Mouse (Mus musculus): Measurements from ENCODE around the gene Eif2b1. TPM values are rescaled to one million over a fixed set of nuclear protein-coding genes. Genes with fewer than 3 reads are reported as not detected.
"Not testable (repeated sequence)": the region's sequence is repeated elsewhere in the genome, so short reads cannot be mapped to it uniquely, and the experiment has no call there.

Gene Eif2b1
- polyA plus RNA-seq, 1 experiment from 2014 or later, result 57.6 TPM

DNA sequence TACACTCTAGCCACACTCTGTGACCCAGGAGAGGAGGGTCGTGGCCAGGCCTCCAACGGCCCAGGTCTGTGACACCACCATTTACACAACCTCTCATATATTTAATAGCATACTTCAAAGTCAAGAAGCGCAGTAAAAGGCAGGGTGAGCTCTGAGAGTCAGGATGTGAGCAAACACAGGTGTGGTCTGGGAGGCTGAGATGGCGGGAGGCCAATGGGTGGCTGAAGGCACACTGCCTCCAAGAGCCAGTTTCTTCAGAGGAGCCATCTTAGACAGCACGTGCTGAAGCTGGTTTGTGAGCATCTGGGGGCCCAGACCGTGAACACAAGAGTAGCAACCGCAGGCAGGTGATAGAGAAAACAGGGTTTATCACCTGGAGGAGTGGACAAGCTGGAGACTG lies 3.5 kb downstream of the Eif2b1 start:
- H3K4me1 ChIP-seq (ENCODE audit: control insufficient read depth in 2 of 2, insufficient read depth in 2 of 2, low read length in 2 of 2), result peaks cover 3 to 14% of the 10 kb centered on the region in 2 experiments; a peak in 3 of 4 replicates
- H3K9me3 ChIP-seq (ENCODE audit: control insufficient read depth, low read length), result no peaks in the 10 kb centered on the region
- H3K27me3 ChIP-seq (ENCODE audit: control insufficient read depth, insufficient read depth, low read length), result no peaks in the 10 kb centered on the region
- ATAC-seq (ENCODE audit: insufficient number of reproducible peaks, insufficient read depth, low FRiP score, low read depth), result no peak
- no peak overlapping the region for H3K9ac ChIP-seq (ENCODE audit: low read length)
- peaks cover 72% of the 10 kb centered on the region for H3K36me3 ChIP-seq (ENCODE audit: control insufficient read depth, insufficient read depth, low read length)
- H3K4me2 ChIP-seq (ENCODE audit: low read length), result no peak overlapping the region
- WGBS, result 93% methylated on average over 7 of the region's 7 CpGs
- H3K27ac ChIP-seq (replicated peaks in 1 of 2; ENCODE audit: control insufficient read depth in 1 of 2, insufficient read depth in 1 of 2, low read depth in 2 of 2, low read length in 2 of 2), result no peak overlapping the region
- no peak overlapping the region for H3K4me3 ChIP-seq (ENCODE audit: control insufficient read depth in 1 of 2, insufficient read depth in 1 of 2, low read depth in 1 of 2, low read length in 2 of 2)

DNA sequence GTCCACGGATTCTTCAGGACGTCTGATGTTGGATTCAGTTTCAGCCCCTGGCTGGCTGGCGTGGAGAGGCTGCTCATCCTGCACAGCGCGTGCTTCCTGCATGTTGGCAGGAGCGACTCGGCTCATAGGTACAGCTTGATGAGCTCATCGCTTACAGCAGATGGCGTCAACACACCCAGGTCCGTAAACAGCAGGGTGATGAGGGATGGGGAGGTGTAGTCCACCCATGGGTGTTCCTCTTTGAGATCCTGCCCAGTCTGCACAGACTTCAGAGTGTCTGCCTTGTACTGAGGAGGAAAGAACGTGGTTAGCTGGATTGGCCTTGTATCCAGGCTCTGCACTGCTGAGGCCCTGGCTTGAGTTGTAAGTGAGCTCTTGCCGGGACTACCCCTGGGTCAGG lies 7.9 kb downstream of the Eif2b1 start:
- no peak for ATAC-seq (ENCODE audit: insufficient number of reproducible peaks, insufficient read depth, low FRiP score, low read depth)
- 82% methylated on average over 12 of the region's 12 CpGs for WGBS
- Histone ChIP-seq H3K9me3 (ENCODE audit: control insufficient read depth, low read length) (no peaks in the 10 kb centered on the region), H3K27me3 (ENCODE audit: control insufficient read depth, insufficient read depth, low read length) (no peaks in the 10 kb centered on the region), H3K27ac (replicated peaks in 1 of 2; ENCODE audit: control insufficient read depth in 1 of 2, insufficient read depth in 1 of 2, low read depth in 2 of 2, low read length in 2 of 2) (no peak overlapping the region), H3K4me1 (ENCODE audit: control insufficient read depth in 2 of 2, insufficient read depth in 2 of 2, low read length in 2 of 2) (no peaks in the 10 kb centered on the region), H3K36me3 (ENCODE audit: control insufficient read depth, insufficient read depth, low read length) (peaks cover 100% of the 10 kb centered on the region), H3K9ac (ENCODE audit: low read length) (no peak overlapping the region), H3K4me3 (ENCODE audit: control insufficient read depth in 1 of 2, insufficient read depth in 1 of 2, low read depth in 1 of 2, low read length in 2 of 2) (no peak overlapping the region), H3K4me2 (ENCODE audit: low read length) (no peak overlapping the region)

DNA sequence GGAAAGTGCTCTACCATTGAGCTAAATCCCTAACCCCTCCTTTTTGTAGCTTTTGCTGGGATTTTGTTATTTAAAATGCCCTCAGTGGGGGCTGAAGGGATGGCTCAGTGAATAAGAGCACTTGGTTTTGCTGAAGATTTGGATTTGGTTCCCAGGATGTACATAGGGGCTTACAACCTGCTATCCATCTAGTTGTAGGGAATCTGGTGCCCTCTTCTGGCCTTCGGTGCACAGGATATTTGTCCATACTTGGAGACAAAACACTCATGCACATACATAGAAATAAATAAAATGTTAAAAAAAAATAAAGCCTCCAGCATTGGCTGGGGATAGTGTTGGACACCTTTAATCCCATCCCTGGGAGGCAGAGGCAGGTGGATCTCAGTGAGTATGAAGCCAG lies 23.8 kb downstream of the Eif2b1 start:
- 82% methylated on average over 1 of the region's 1 CpGs for WGBS
- H3K36me3 ChIP-seq (ENCODE audit: control insufficient read depth, insufficient read depth, low read length), result peaks cover 66% of the 10 kb centered on the region
- H3K9ac ChIP-seq (ENCODE audit: low read length), result no peak overlapping the region
- H3K27me3 ChIP-seq (ENCODE audit: control insufficient read depth, insufficient read depth, low read length), result no peaks in the 10 kb centered on the region
- no peaks in the 10 kb centered on the region for H3K9me3 ChIP-seq (ENCODE audit: control insufficient read depth, low read length)
- no peak overlapping the region for H3K4me2 ChIP-seq (ENCODE audit: low read length)
- H3K4me1 ChIP-seq (ENCODE audit: control insufficient read depth in 2 of 2, insufficient read depth in 2 of 2, low read length in 2 of 2), result peaks cover 0 to 10% of the 10 kb centered on the region in 2 experiments; a peak in 2 of 4 replicates
- no peak for ATAC-seq (ENCODE audit: insufficient number of reproducible peaks, insufficient read depth, low FRiP score, low read depth)
- no peak overlapping the region for H3K27ac ChIP-seq (replicated peaks in 1 of 2; ENCODE audit: control insufficient read depth in 1 of 2, insufficient read depth in 1 of 2, low read depth in 2 of 2, low read length in 2 of 2)
- H3K4me3 ChIP-seq (ENCODE audit: control insufficient read depth in 1 of 2, insufficient read depth in 1 of 2, low read depth in 1 of 2, low read length in 2 of 2), result no peak overlapping the region

DNA sequence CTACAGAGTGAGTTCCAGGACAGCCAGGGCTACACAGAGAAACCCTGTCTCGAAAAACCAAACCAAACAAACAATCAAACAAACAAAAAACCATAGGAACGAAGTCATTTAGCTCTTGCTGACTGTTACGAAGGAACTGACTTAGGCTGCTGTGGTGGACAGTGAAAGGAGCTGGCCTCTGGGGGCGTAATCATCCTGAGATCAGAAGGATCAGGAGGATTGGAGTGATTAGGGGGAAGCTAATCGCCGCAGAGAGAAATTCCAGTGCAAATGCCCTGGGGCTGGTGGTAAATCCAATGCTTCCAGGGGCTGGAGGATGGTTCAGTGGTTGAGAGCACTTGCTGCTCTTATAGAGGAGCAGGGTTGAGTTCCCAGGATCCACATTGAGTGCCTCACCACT lies 25.3 kb downstream of the Eif2b1 start:
- H3K36me3 ChIP-seq (ENCODE audit: control insufficient read depth, insufficient read depth, low read length), result peaks cover 55% of the 10 kb centered on the region
- no peaks in the 10 kb centered on the region for H3K9me3 ChIP-seq (ENCODE audit: control insufficient read depth, low read length)
- peaks cover 0 to 10% of the 10 kb centered on the region in 2 experiments; a peak in 2 of 4 replicates for H3K4me1 ChIP-seq (ENCODE audit: control insufficient read depth in 2 of 2, insufficient read depth in 2 of 2, low read length in 2 of 2)
- no peaks in the 10 kb centered on the region for H3K27me3 ChIP-seq (ENCODE audit: control insufficient read depth, insufficient read depth, low read length)
- no peak overlapping the region for H3K27ac ChIP-seq (replicated peaks in 1 of 2; ENCODE audit: control insufficient read depth in 1 of 2, insufficient read depth in 1 of 2, low read depth in 2 of 2, low read length in 2 of 2)
- H3K4me2 ChIP-seq (ENCODE audit: low read length), result peak overlapping the region; percentile 82
- WGBS, result 70% methylated on average over 6 of the region's 6 CpGs
- no peak for ATAC-seq (ENCODE audit: insufficient number of reproducible peaks, insufficient read depth, low FRiP score, low read depth)
- H3K9ac ChIP-seq (ENCODE audit: low read length), result no peak overlapping the region
- H3K4me3 ChIP-seq (ENCODE audit: control insufficient read depth in 1 of 2, insufficient read depth in 1 of 2, low read depth in 1 of 2, low read length in 2 of 2), result peak overlapping the region in 1 of 2 experiments; percentile 65; a peak in 1 of 4 replicates

DNA sequence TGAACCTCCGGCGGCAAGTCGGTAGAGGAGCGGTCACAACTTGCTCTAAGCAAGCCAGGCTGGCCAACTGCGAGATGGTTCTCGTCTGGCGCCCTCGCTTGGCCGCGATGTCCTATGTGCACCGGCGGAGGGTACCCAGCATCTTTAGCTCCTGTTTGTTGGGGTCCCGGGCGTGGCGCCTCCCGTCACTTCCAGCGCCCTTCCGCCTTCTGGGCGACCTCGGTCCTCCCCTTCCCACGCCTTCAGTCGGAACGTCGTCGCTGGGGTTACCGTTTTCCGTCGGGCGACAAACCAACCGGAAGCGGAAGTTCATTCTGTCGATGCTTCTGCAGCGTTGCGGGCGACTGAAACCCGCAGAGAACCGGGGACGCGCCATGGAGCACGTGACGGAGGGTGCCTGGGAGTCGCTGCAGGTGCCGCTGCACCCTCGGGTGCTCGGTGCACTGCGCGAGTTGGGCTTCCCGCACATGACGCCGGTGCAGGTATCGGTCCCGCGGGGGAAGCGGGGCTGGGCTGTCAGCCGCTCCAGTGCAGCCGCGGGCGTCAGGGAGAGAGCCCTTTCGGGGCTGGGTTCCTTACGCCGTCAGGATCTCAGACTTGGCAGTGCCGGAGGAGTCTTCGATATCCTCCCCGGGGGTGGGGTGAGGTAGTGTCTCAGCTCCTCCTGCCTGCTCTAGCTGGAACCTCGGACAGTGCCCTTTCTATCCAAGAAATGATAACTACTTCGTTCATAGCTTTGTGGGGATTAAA lies 26.2 kb downstream of the Eif2b1 start, which contains the start of gene Ddx55:
Gene Ddx55 (plus strand): TSS at position 307 of the 750 bp plus-strand sequence.
- ATAC-seq (ENCODE audit: insufficient number of reproducible peaks, insufficient read depth, low FRiP score, low read depth), result peak; percentile 83
- under 1% methylated on average over 66 of the region's 66 CpGs for WGBS
- Histone ChIP-seq H3K27me3 (ENCODE audit: control insufficient read depth, insufficient read depth, low read length) (no peaks in the 10 kb centered on the region), H3K9me3 (ENCODE audit: control insufficient read depth, low read length) (no peaks in the 10 kb centered on the region), H3K9ac (ENCODE audit: low read length) (peak within 1 kb of the TSS; percentile 70), H3K4me3 (ENCODE audit: control insufficient read depth in 1 of 2, insufficient read depth in 1 of 2, low read depth in 1 of 2, low read length in 2 of 2) (peak within 1 kb of the TSS; percentile 65 to 74), H3K27ac (replicated peaks in 1 of 2; ENCODE audit: control insufficient read depth in 1 of 2, insufficient read depth in 1 of 2, low read depth in 2 of 2, low read length in 2 of 2) (peak within 1 kb of the TSS; percentile 61 to 82), H3K4me1 (ENCODE audit: control insufficient read depth in 2 of 2, insufficient read depth in 2 of 2, low read length in 2 of 2) (peaks cover 0 to 10% of the 10 kb centered on the region in 2 experiments; a peak in 2 of 4 replicates), H3K36me3 (ENCODE audit: control insufficient read depth, insufficient read depth, low read length) (peaks cover 55% of the 10 kb centered on the region), H3K4me2 (ENCODE audit: low read length) (peak within 1 kb of the TSS; percentile 82)

DNA sequence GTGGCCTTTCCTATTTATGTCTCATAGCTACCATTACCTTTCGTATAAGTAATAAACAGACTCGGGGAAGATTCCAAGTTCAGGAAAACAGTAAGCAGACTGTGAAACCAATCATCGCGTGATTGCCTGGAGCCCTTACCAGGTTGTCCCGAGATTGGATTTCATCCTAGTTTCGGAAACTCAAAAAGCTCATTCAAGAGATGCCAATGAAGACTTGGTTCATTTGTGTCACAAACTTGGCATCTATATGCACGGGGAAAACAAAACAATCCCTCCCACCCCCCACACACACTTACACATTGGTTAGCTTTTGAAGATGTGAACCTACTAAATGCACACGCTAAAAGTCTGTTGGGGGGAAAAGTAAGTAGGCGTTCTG lies 26.8 kb downstream of the Eif2b1 start:
- H3K36me3 ChIP-seq (ENCODE audit: control insufficient read depth, insufficient read depth, low read length), result peaks cover 56% of the 10 kb centered on the region
- no peak for ATAC-seq (ENCODE audit: insufficient number of reproducible peaks, insufficient read depth, low FRiP score, low read depth)
- WGBS, result 7% methylated on average over 9 of the region's 9 CpGs
- H3K9ac ChIP-seq (ENCODE audit: low read length), result peak overlapping the region; percentile 70
- H3K4me2 ChIP-seq (ENCODE audit: low read length), result peak overlapping the region; percentile 82
- peak overlapping the region; percentile 50 to 82; a peak in 3 of 4 replicates for H3K27ac ChIP-seq (replicated peaks in 1 of 2; ENCODE audit: control insufficient read depth in 1 of 2, insufficient read depth in 1 of 2, low read depth in 2 of 2, low read length in 2 of 2)
- H3K4me3 ChIP-seq (ENCODE audit: control insufficient read depth in 1 of 2, insufficient read depth in 1 of 2, low read depth in 1 of 2, low read length in 2 of 2), result peak overlapping the region; percentile 65 to 74
- peaks cover 0 to 10% of the 10 kb centered on the region in 2 experiments; a peak in 2 of 4 replicates for H3K4me1 ChIP-seq (ENCODE audit: control insufficient read depth in 2 of 2, insufficient read depth in 2 of 2, low read length in 2 of 2)
- no peaks in the 10 kb centered on the region for H3K27me3 ChIP-seq (ENCODE audit: control insufficient read depth, insufficient read depth, low read length)
- H3K9me3 ChIP-seq (ENCODE audit: control insufficient read depth, low read length), result no peaks in the 10 kb centered on the region

DNA sequence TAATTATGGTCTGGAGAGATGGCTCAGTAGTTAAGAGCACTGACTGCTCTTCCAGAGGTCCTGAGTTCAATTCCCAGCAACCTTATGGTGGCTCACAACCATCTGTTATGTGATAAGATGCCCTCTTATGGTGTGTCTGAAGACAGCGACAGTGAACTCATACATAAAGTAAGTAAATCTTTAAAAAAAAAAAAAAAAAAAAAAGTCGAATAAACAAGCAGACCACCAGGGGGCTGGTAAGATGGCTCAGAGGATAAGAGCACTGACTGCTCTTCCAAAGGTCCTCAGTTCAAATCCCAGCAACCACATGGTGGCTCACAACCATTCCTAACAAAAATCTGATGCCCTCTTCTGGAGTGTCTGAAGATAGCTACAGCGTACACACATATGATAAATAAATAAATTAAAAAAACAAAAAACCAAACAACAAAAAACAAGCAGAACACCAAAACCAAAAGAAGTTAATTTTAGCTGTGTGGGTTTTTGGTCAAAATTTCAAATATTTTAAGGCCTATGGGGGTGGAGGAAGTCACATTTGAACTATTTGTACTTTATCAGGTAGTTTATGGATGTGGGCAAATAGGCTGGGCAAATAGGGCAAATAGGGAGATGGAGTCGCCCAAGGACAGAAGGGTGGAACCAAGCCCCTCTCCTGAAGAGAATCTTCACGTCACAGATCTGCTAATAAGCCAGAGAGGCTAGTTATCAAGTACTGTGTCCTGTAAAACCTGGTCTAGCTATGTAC lies 27.4 kb downstream of the Eif2b1 start:
- 31% methylated on average over 5 of the region's 5 CpGs for WGBS
- not testable (repeated sequence) for H3K9me3 ChIP-seq (ENCODE audit: control insufficient read depth, low read length); ATAC-seq (ENCODE audit: insufficient number of reproducible peaks, insufficient read depth, low FRiP score, low read depth); H3K4me1 ChIP-seq (ENCODE audit: control insufficient read depth in 2 of 2, insufficient read depth in 2 of 2, low read length in 2 of 2); H3K27me3 ChIP-seq (ENCODE audit: control insufficient read depth, insufficient read depth, low read length)
- Histone ChIP-seq H3K9ac (ENCODE audit: low read length) (peak overlapping the region; percentile 70), H3K4me2 (ENCODE audit: low read length) (peak overlapping the region; percentile 82), H3K4me3 (ENCODE audit: control insufficient read depth in 1 of 2, insufficient read depth in 1 of 2, low read depth in 1 of 2, low read length in 2 of 2) (peak overlapping the region; percentile 65 to 74), H3K27ac (replicated peaks in 1 of 2; ENCODE audit: control insufficient read depth in 1 of 2, insufficient read depth in 1 of 2, low read depth in 2 of 2, low read length in 2 of 2) (peak overlapping the region; percentile 50 to 82; a peak in 2 of 4 replicates), H3K36me3 (ENCODE audit: control insufficient read depth, insufficient read depth, low read length) (peaks cover 56% of the 10 kb centered on the region)
